Mouse (Mus musculus) cerebellum, postnatal 14 days (tissue): Measurements from ENCODE around the gene Syce1l.

Source experiments
- DNase-seq, 2 experiments: peaks; one replicate each; pipeline ENCODE4 v3.0.0; 2021; ENCODE audit warnings: mixed read lengths in 2 of 2

Gene Syce1l

GRCm38 (mm10) chr8:113642926-113643325 is at the start of gene Syce1l:
Syce1l (plus strand) TSS chr8:113643213.
- no peak for DNase-seq

- DNase-seq, result no peak
Observed at GRCm38 (mm10) chr8:113598401-113598800, 44.6 kb upstream of the Syce1l start.

DNA sequence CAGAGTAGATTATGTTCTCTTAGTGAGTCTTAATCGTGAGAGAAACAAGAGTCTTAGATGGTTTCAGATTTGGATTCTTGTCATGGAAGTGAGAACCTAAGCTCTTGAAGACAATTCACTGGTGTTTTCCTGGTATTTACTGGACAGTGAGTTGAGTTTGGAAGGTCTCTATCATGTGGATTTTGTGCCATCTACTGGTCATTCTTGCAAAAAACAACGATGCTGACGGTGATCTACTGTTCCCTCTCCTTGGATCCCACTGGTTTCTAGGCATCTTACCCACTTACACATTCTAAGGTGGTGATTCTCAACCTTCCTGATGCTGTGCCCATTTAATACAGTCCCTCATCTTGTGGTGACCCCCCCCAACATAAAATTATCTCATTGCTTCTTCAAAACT is 10.4 kb upstream of the Syce1l start:
- peak; percentile 68 to 81 for DNase-seq

- peak; percentile 24 to 33 for DNase-seq
Observed at GRCm38 (mm10) chr8:113634161-113634560, 8.9 kb upstream of the Syce1l start.

GRCm38 (mm10) chr8:113634670-113635591 is 8.1 kb upstream of the Syce1l start, which contains the start of gene Mon1b:
Mon1b (plus strand) TSS chr8:113635587.
- peak; percentile 99 to 100 for DNase-seq

GRCm38 (mm10) chr8:113635592-113636279 is 7.3 kb upstream of the Syce1l start:
- no peak for DNase-seq

DNA sequence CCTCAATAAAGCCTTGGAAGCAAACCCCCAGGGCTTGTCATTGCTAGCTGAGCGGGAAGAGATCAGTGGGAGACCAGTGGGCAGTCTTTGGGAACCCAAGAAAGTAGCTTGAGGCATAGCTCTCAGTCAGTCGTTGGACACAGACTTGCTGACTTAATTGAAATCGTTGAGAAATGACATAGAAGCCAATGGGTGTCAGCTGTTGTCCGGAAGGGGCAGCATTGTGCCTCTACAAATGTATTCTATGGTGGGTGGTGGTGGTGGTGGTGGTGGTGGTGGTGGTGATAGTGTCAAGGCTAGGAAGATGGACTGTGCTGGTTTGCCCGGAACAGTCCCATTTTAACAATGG is 6.8 kb upstream of the Syce1l start:
- DNase-seq, result peak in 1 of 2 experiments; percentile 41

DNA sequence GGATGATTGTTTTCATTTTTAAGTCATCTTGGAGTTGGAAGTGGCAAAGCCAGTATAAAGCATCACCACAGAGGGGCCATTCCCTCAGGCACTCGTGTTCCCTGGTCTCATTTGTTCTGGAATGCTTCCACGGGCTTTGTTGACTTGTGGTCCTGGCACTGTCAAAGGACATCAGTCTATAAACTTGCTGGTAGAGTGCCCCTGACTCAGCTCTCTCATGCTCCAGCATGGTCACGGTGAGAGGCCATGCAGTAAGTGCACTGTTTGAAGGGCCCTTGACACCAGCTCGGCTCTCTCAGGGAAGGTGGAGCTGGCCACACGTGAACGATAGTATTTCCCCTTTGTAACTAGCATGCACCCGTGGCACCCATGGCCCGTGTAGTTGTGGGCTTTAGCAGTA is 2.7 kb upstream of the Syce1l start:
- DNase-seq, result no peak

DNA sequence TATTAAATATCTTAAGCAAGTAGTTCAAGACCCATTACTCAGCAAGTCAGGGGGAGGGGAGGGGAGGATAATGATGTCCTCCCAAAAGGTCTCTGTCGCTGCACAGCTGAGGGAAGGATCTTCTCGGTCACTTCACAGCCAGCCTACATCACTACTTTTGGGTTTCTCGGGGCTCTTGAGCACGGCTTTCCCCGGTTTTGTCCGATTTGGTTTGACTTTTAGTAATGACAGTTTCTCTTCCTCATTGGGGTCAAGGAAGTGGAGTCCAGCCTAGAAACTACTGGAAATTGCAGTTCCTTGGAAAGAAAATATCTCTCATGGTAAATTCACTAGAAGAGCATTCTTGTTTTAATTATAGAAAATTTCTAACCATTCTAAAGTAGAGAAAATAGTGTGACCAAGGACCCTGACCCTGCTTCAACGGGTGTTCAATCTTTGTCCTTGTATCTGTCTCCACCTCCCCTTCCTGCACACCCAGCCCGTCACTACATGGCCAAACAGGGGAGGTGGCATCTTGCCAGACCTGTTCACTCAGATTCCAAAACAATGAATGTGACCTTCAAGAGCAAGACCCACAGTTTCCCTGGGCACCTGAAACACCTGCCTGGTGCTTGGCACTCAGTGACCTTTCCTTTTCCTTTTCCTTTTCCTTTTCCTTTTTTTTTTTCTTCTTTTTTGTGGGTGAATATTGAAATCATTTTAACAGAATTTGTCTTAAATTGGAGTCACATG is 632 bp downstream of the Syce1l start:
- no peak for DNase-seq

DNA sequence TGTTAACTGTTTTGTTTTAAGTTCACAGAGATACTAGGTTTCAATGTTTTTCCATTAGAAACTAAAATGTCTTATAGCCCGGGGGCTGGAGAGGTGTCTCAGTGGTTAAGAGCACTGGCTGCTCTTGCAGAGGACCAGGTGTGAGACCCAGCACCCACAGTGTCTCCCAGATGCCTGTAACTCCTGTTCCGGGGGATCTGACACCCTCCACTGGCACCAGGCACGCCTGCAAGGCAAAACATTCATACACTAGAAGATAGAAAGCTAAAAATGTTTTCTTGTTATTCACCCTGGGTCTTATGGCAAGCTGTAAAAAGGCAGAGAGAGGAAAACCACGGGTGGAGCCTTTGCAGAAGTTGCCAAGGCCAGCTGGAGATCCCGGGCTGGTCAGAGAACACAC is 2.2 kb downstream of the Syce1l start:
- no peak for DNase-seq

- DNase-seq, result no peak
Observed at GRCm38 (mm10) chr8:113652450-113652849, 9.4 kb downstream of the Syce1l start.

GRCm38 (mm10) chr8:113653151-113653550 is 10.1 kb downstream of the Syce1l start:
- no peak for DNase-seq

DNA sequence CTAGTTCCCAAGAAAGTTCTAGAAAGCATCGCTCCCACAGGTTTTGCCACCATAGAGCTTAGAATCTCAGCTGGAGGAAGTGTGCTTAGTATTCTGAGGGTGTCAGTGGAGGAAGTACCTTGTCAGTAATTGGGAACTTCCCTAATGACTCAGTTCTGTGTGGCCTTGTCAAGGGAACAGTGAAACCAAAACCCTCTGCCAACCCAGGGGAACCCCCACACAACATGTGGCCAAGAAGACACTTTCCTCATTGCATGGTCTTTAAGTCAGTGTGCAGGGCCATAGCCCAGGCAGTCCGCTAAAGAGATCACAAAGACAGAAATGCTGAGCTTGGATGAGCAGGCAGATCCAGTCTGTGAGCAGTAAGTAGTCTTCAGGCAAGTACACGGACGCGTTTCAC is 13.1 kb downstream of the Syce1l start:
- DNase-seq, result no peak

- DNase-seq, result no peak
Observed at GRCm38 (mm10) chr8:113656681-113657298, 13.8 kb downstream of the Syce1l start.

- no peak for DNase-seq
Observed at GRCm38 (mm10) chr8:113660128-113660527, 17.1 kb downstream of the Syce1l start.

DNA sequence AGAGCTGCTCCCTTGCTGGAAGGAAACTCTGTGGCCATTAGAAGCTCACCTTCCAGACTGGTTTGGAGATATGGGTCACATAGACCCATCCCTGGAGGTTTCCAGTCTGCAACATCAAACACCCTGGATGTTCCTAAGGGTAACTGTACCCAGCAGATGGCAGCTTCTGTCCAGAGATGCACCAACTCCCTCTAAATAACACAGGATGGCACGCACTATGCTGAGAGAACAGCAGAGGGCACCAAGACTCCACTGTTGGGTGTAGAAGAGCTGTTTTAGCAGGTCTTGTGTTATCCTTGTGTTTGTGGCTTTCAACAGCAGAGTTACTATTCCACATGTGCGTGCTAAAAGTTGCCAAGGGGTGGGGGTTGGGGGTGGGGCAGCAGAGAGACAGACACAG is 21.5 kb downstream of the Syce1l start:
- DNase-seq, result peak; percentile 91 to 94

GRCm38 (mm10) chr8:113665036-113665435 is 22.0 kb downstream of the Syce1l start:
- DNase-seq, result no peak

DNA sequence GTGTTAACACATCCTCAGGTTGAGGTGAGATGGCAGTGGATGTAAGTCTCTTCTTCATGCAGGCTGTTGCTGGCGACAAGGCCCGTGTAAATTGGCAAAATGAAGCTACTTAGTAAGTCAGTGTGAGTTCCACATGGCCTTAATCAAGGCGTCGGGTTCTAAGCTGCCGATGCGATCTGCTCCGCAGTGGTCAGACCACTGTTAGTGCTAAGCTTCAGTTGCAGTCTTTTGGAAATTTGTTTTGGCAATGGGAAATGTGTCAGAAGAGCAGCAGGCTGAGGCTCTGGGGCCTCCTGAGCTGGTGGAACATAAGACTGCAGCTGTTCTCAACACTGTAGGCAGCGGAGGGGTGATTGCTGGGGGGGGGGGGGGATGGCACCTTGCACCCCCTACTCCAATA is 22.9 kb downstream of the Syce1l start:
- no peak for DNase-seq

- DNase-seq, result no peak
Observed at GRCm38 (mm10) chr8:113666714-113667432, 23.9 kb downstream of the Syce1l start.

DNA sequence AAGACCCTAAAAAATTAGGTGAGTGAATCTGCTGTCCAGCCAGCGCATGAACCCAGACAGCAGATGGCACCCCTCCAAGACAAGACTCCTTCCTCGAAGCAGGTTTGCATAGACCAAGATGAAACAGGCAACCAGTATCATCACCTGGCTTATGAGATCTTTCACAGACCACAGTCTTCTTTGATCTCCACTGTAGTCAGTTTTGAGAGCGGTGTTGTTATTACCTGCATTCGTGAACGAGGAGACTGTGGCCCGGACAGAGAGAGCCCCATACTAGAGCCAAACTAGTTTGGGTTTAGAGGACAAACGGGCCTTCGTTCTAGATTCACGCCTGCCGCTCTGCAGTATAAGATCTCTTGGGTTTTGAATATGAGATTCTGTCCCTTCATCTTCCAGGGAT is 26.9 kb downstream of the Syce1l start:
- DNase-seq, result no peak

GRCm38 (mm10) chr8:113672599-113673255 is 29.7 kb downstream of the Syce1l start:
- DNase-seq, result peak; percentile 30 to 63

DNA sequence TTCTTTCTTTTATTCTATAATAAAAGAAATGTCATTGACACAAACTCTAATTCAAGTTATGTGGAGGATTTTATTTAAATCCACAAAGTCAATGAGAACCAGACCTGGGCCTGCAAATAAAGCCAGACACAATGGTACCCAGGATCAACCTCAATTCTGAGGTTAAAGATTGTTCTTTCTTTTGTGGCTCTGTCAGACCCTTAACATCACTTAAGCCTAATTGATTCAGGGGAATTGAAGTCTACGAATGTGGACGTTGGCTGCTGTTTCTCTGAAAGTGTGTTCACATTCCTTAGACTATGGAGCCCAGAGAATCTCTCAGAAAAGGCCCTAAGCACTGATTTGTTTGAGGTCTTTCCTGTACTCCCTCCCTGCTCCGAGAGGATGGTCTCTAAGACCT is 30.3 kb downstream of the Syce1l start:
- no peak for DNase-seq
